Mouse (Mus musculus) CD8-positive naive resting alpha-beta T cell, adult 2 months (primary cell): ENCODE results near the gene Mettl13.

Experiments used
- DNase-seq, 2 experiments: peaks; one replicate each; pipeline ENCODE4 v3.0.0; 2022; ENCODE audit warnings: low read depth in 2 of 2, low spot score in 2 of 2

The Mettl13 gene

DNA sequence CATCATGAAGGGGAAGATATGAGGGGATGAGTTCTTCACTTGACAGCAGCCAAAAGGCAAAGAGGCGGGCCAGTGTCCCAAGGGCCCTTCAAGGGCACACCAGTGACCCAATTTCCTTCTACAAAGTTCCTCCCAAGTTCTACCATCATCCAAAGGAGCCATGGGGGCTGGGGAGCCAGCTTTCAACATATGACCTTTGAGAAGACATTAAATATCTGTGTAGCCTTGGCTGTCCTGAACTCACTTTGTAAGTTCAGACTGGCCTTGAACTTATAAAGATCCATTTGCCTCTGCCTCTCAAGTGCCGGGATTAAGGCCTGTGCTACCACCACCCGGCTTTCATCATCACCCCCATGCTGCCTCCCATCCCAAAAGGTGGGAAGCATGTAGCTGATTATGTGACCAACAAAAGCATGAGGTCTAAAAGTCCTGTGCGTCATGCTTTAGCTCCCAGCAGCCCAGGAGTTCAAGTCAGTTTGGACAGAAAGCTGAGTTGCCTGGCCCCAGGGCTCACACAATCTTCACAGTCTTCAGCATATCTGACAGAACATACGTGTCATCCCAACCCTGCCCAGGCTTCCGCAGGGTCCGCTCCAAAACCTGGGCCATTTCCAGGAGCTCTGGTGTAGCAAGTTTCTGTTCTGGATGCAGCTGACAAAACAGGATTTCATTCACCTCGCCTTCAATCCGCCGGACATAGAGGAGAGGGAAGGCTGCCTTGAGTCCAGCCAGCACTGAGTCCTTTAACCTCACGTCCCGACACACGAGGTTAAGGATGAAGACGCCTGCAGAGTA lies 14.4 kb downstream of the Mettl13 start:
- DNase-seq = no peak

DNA sequence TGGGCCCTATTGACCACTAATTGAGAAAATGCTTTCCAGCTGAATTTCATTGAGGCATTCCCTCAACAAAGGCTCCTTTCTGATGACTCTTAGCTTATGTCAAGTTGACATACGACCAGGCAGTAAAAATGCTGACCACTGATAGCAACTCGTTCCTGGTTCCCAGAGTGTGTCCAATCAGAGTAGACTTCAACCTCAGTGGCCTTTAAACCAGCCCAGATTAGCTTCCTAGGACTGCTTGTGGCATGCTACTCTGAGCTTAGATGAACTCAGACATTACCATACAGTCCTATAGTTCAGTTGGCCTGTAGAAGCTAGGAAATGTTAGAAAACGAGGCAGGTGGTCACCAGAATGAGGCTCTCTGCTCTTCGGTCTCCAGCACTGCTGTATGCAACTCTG lies 16.0 kb downstream of the Mettl13 start:
- DNase-seq = no peak

DNA sequence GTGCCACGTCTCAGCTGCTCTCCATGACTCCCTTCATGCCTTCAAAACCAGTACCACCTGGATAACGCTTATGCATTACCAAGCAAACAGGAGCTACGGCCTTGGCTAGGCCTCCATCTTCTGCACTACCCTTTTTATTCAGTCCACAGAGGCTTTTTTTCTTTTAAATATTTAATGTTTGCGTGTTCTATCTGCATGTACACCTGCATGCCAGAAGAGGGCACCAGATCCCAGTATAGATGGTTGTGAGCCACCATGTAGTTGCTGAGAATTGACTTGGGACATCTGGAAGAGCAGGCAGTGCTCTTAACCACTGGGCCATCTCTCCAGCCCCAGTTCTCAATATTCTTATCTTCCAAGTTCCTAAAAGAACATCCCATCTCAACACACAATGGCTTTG lies 16.8 kb downstream of the Mettl13 start:
- DNase-seq = no peak

DNA sequence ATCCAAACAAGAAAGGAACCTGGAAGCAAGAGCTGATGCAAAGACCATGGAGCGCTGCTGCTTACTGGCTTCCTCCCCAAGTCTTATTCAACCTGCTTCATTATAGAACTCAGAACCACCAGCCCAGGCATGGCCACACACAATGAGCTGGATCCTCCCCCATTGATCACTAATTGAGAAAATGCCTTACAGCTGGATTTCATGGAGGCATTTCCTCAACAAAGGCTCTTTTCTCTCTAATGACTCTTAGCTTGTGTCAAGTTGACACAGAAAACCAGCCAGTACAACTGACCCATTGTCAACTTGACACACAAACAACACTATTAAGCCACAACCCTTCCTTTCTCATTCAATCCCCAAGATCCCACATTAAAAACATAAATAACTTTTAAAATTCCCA lies 17.7 kb downstream of the Mettl13 start:
- no peak for DNase-seq

DNA sequence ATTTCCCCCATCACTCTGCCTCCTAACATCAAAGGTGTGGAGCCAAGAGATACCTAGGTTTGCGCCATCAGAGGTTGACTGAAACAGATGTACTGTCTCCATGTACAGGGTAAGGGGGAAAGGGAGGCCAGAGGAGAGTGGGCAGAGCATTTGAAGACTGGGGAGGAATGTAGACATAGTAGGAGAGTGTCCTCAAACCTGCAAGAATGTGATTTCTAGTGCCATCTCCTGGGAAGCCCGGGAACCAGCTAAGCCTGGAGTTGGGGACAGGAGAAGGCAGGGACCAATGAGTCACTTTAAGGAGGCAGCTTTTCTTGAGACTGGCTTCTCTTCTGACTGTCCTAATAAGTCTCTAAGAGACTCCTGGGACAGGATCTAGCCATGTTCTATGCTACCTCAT lies 18.7 kb downstream of the Mettl13 start:
- DNase-seq = no peak

DNA sequence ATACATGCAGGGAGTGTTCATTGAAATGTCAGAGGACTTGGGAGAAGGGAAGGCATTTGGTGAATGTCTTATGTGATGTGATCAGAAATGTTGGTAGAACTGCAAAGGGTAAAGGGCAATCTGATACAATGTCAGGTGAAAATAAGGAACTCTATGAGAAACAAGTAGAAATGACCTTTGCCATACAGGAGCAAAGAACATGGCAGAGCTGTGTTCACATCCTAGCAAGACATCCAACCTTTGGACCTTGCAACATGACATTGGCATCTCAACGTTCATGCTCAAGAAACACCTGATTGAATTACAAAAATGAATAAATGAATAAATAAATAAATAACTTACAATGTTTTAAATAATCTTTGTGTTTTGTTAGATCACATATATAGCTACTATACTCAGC lies 33.2 kb downstream of the Mettl13 start:
- DNase-seq = no peak

DNA sequence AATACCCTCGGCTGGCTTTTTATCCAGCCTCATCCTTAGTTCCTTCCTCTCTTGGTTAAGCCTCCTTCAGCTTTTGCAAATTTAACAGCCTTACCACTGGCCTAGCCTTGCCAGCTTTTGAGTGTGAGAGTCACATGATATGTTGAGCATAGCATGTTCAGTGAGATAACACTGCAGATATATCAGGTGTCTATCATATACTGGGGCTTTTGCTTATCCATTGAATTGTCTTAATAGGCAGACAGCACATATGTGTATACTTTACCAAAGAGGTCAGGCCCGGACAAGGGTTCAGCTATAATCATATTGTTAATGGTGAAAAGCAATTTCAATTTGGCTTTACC lies 38.4 kb downstream of the Mettl13 start:
- no peak for DNase-seq

DNA sequence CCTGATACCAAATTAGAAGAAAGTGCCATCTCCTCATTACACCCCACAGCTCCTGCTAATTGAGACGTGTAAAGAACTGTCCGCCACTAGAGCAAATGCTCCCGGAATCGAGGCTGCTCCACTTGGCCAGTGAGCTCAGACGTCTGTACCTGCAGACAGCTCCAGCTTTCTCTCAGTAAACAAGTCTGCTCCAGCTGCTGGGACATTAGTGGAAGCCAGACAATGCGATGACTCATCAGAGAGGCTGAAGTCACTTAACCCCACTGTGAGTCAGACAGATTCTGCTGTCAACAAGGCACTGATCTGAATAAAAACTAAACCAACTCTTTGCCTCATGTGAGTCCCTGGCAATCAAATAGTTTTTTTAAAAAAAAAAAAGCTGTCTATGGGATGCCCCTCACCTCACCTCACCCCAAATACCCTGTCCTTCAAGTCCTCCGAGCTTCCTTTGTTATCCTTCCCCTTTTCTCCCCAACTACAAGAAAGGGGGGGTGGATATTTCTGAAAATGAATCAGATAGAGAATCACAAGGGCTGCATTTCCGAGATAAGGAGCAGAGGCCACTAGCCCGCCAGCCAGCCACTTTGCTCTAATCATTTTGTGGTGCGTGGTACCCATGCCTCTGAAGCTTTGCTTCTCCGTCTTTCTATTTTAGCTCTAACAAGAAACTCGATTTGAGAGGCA lies 38.9 kb downstream of the Mettl13 start:
- no peak for DNase-seq

DNA sequence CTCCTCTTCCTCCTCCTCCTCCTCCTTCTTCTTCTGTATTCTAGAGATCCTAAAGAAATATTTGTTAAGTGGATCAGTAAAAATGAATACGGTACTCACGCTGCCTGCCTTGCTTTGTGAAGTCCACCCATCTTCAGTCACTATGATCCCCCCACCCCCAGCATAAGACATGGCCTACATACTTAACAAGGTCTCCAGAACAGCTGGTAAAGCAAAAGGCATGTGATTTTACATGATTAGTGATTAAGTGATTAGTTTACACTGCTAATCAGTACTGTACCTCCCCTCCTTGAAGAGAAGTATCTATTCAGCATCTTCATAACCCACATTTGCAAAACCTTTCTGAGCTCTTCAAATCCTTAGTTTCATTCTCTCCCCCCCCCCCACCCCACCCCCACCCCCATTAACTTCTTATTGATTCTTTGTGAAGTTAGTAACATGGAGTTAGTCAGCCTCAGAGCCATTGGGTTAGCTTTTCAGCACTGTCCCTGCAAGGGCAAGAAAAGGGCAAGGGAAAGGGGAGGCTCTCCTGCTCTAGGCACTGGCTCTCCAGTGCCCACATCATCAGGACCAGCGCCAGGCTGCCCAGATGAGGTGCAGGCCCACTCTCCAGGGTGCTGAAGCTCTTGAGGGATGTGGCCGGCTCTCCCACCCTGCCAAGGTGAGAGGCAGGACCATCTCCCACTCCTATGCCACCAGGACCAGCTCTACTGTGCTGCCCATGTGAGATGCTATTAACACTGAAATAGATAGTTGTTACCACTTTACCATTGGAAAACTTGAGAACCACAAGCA lies 39.9 kb downstream of the Mettl13 start:
- no peak for DNase-seq

DNA sequence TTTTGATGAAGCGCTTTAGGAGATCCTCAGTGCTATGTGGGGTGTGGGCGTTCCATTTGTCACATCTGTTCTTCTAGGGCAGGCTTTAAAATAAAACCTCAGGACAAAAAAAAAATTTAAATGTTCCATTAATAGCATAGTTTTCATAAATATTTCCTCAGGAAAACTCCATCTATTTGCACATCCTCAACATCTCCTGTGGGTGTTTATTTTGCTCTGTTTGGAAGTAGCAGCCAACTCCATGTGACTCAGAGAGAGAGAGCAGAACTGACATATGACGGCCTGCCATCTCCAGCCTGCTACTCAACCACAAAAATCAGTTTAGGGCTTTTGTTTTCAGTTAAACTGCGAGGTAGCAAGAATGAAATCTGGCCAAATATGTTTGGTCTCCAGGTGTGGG lies 41.8 kb downstream of the Mettl13 start:
- no peak for DNase-seq

DNA sequence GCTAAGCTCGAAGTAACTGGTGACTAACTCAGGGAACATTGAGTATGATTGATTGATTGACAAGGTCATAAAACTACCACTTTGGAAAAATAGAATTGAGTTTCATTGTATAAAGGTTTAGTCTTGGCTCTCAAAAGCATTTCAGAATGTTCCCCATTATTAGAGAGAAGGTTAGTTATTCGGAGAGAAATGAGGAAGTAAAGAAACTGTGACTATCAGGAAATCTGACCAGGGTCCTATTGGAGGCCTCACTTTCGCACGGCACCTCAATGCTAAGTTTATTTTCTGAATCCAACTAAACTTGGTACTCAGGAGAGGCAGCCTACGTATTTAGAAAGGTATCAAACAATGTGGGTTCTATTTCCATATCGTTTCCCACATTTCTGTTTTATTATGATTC lies 42.7 kb downstream of the Mettl13 start:
- no peak for DNase-seq
